Mouse (Mus musculus): Measurements from ENCODE around the gene Wdr46. TPM values are rescaled to one million over a fixed set of nuclear protein-coding genes. Genes with fewer than 3 reads are reported as not detected.

Wdr46 gene
- 1.1 TPM for polyA plus RNA-seq (2014; fragmentation: Illumina TruSeq; extraction: RNeasy Lipid Tissue Mini Kit (QIAGEN cat#74804); ENCODE audit: low read depth, low replicate concordance)

GRCm38 (mm10) chr17:33940206-33940805 is at the start of gene Wdr46, which contains the start of gene Pfdn6:
Wdr46 (plus strand) TSS chr17:33940660.
Pfdn6 (minus strand) TSS chr17:33940343.

GRCm38 (mm10) chr17:33904835-33905234 is 35.6 kb upstream of the Wdr46 start, which contains the start of gene Platr17:
Platr17 (plus strand) TSS chr17:33905135.

GRCm38 (mm10) chr17:33909077-33909868 is 31.2 kb upstream of the Wdr46 start, which contains the start of gene Daxx:
Daxx (plus strand) TSS chr17:33909414.

GRCm38 (mm10) chr17:33915671-33916250 is 24.7 kb upstream of the Wdr46 start, which contains the start of the genes Tapbp and Zbtb22:
Tapbp (plus strand) TSS chr17:33915899.
Zbtb22 (plus strand) TSS chr17:33915904.

GRCm38 (mm10) chr17:33929371-33930279 is 10.8 kb upstream of the Wdr46 start, which contains the start of gene Rgl2:
Rgl2 (plus strand) TSS chr17:33929543.

GRCm38 (mm10) chr17:33951021-33951946 is 10.8 kb downstream of the Wdr46 start, which contains the start of gene B3galt4:
B3galt4 (minus strand) TSS chr17:33951488.

GRCm38 (mm10) chr17:33955555-33956214 is 15.2 kb downstream of the Wdr46 start, which contains the start of the genes Vps52 and Rps18:
Vps52 (plus strand) TSS chr17:33955812.
Rps18 (minus strand) TSS chr17:33956001.

Other genes with a start within 250 kb of the Wdr46 start
- gene March2, start 222.0 kb upstream of the Wdr46 start, polyA plus RNA-seq (2014; fragmentation: Illumina TruSeq; extraction: RNeasy Lipid Tissue Mini Kit (QIAGEN cat#74804); ENCODE audit: low read depth, low replicate concordance) = 17.2 TPM
- gene Rab11b, start 180.1 kb upstream of the Wdr46 start, polyA plus RNA-seq (2014; fragmentation: Illumina TruSeq; extraction: RNeasy Lipid Tissue Mini Kit (QIAGEN cat#74804); ENCODE audit: low read depth, low replicate concordance) = 8.2 TPM
- 0.36 TPM for gene Angptl4, start 158.8 kb upstream of the Wdr46 start, polyA plus RNA-seq (2014; fragmentation: Illumina TruSeq; extraction: RNeasy Lipid Tissue Mini Kit (QIAGEN cat#74804); ENCODE audit: low read depth, low replicate concordance)
- gene Kank3, start 130.1 kb upstream of the Wdr46 start, polyA plus RNA-seq (2014; fragmentation: Illumina TruSeq; extraction: RNeasy Lipid Tissue Mini Kit (QIAGEN cat#74804); ENCODE audit: low read depth, low replicate concordance) = 15.3 TPM
- 54.7 TPM for gene Rps28, start 116.1 kb upstream of the Wdr46 start, polyA plus RNA-seq (2014; fragmentation: Illumina TruSeq; extraction: RNeasy Lipid Tissue Mini Kit (QIAGEN cat#74804); ENCODE audit: low read depth, low replicate concordance)
- gene Ndufa7, start 116.1 kb upstream of the Wdr46 start, polyA plus RNA-seq (2014; fragmentation: Illumina TruSeq; extraction: RNeasy Lipid Tissue Mini Kit (QIAGEN cat#74804); ENCODE audit: low read depth, low replicate concordance) = 19.3 TPM
- gene Cd320, start 97.6 kb upstream of the Wdr46 start, polyA plus RNA-seq (2014; fragmentation: Illumina TruSeq; extraction: RNeasy Lipid Tissue Mini Kit (QIAGEN cat#74804); ENCODE audit: low read depth, low replicate concordance) = 36.7 TPM
- gene Gm7029, start 66.8 kb upstream of the Wdr46 start, polyA plus RNA-seq (2014; fragmentation: Illumina TruSeq; extraction: RNeasy Lipid Tissue Mini Kit (QIAGEN cat#74804); ENCODE audit: low read depth, low replicate concordance) = not detected
- 3.2 TPM for gene Kifc1, start 50.0 kb upstream of the Wdr46 start, polyA plus RNA-seq (2014; fragmentation: Illumina TruSeq; extraction: RNeasy Lipid Tissue Mini Kit (QIAGEN cat#74804); ENCODE audit: low read depth, low replicate concordance)
- 0.48 TPM for gene Platr17, start 35.5 kb upstream of the Wdr46 start, polyA plus RNA-seq (2014; fragmentation: Illumina TruSeq; extraction: RNeasy Lipid Tissue Mini Kit (QIAGEN cat#74804); ENCODE audit: low read depth, low replicate concordance)
- gene Daxx, start 31.2 kb upstream of the Wdr46 start, polyA plus RNA-seq (2014; fragmentation: Illumina TruSeq; extraction: RNeasy Lipid Tissue Mini Kit (QIAGEN cat#74804); ENCODE audit: low read depth, low replicate concordance) = 31.5 TPM
- gene Tapbp, start 24.8 kb upstream of the Wdr46 start, polyA plus RNA-seq (2014; fragmentation: Illumina TruSeq; extraction: RNeasy Lipid Tissue Mini Kit (QIAGEN cat#74804); ENCODE audit: low read depth, low replicate concordance) = 25.5 TPM
- gene Zbtb22, start 24.8 kb upstream of the Wdr46 start, polyA plus RNA-seq (2014; fragmentation: Illumina TruSeq; extraction: RNeasy Lipid Tissue Mini Kit (QIAGEN cat#74804); ENCODE audit: low read depth, low replicate concordance) = 3.0 TPM
- gene Rgl2, start 11.1 kb upstream of the Wdr46 start, polyA plus RNA-seq (2014; fragmentation: Illumina TruSeq; extraction: RNeasy Lipid Tissue Mini Kit (QIAGEN cat#74804); ENCODE audit: low read depth, low replicate concordance) = 6.7 TPM
- 14.6 TPM for gene Pfdn6, start 317 bp upstream of the Wdr46 start, polyA plus RNA-seq (2014; fragmentation: Illumina TruSeq; extraction: RNeasy Lipid Tissue Mini Kit (QIAGEN cat#74804); ENCODE audit: low read depth, low replicate concordance)
- 0.25 TPM for gene B3galt4, start 10.8 kb downstream of the Wdr46 start, polyA plus RNA-seq (2014; fragmentation: Illumina TruSeq; extraction: RNeasy Lipid Tissue Mini Kit (QIAGEN cat#74804); ENCODE audit: low read depth, low replicate concordance)
- 6.9 TPM for gene Vps52, start 15.2 kb downstream of the Wdr46 start, polyA plus RNA-seq (2014; fragmentation: Illumina TruSeq; extraction: RNeasy Lipid Tissue Mini Kit (QIAGEN cat#74804); ENCODE audit: low read depth, low replicate concordance)
- gene Rps18, start 15.3 kb downstream of the Wdr46 start, polyA plus RNA-seq (2014; fragmentation: Illumina TruSeq; extraction: RNeasy Lipid Tissue Mini Kit (QIAGEN cat#74804); ENCODE audit: low read depth, low replicate concordance) = 19.7 TPM
- gene H2-K1, start 59.7 kb downstream of the Wdr46 start, polyA plus RNA-seq (2014; fragmentation: Illumina TruSeq; extraction: RNeasy Lipid Tissue Mini Kit (QIAGEN cat#74804); ENCODE audit: low read depth, low replicate concordance) = 48.0 TPM
- 1.3 TPM for gene Ring1, start 84.0 kb downstream of the Wdr46 start, polyA plus RNA-seq (2014; fragmentation: Illumina TruSeq; extraction: RNeasy Lipid Tissue Mini Kit (QIAGEN cat#74804); ENCODE audit: low read depth, low replicate concordance)
- gene H2-Ke6, start 87.4 kb downstream of the Wdr46 start, polyA plus RNA-seq (2014; fragmentation: Illumina TruSeq; extraction: RNeasy Lipid Tissue Mini Kit (QIAGEN cat#74804); ENCODE audit: low read depth, low replicate concordance) = 2.2 TPM
- 0.11 TPM for gene Slc39a7, start 91.0 kb downstream of the Wdr46 start, polyA plus RNA-seq (2014; fragmentation: Illumina TruSeq; extraction: RNeasy Lipid Tissue Mini Kit (QIAGEN cat#74804); ENCODE audit: low read depth, low replicate concordance)
- 0.55 TPM for gene Rxrb, start 91.2 kb downstream of the Wdr46 start, polyA plus RNA-seq (2014; fragmentation: Illumina TruSeq; extraction: RNeasy Lipid Tissue Mini Kit (QIAGEN cat#74804); ENCODE audit: low read depth, low replicate concordance)
- 0.07 TPM for gene Col11a2, start 98.8 kb downstream of the Wdr46 start, polyA plus RNA-seq (2014; fragmentation: Illumina TruSeq; extraction: RNeasy Lipid Tissue Mini Kit (QIAGEN cat#74804); ENCODE audit: low read depth, low replicate concordance)
- gene H2-Oa, start 151.7 kb downstream of the Wdr46 start, polyA plus RNA-seq (2014; fragmentation: Illumina TruSeq; extraction: RNeasy Lipid Tissue Mini Kit (QIAGEN cat#74804); ENCODE audit: low read depth, low replicate concordance) = not detected
- 1.9 TPM for gene H2-DMa, start 178.9 kb downstream of the Wdr46 start, polyA plus RNA-seq (2014; fragmentation: Illumina TruSeq; extraction: RNeasy Lipid Tissue Mini Kit (QIAGEN cat#74804); ENCODE audit: low read depth, low replicate concordance)
- 414 TPM for gene Brd2, start 182.0 kb downstream of the Wdr46 start, polyA plus RNA-seq (2014; fragmentation: Illumina TruSeq; extraction: RNeasy Lipid Tissue Mini Kit (QIAGEN cat#74804); ENCODE audit: low read depth, low replicate concordance)
- not detected for gene H2-DMb2, start 202.6 kb downstream of the Wdr46 start, polyA plus RNA-seq (2014; fragmentation: Illumina TruSeq; extraction: RNeasy Lipid Tissue Mini Kit (QIAGEN cat#74804); ENCODE audit: low read depth, low replicate concordance)
- gene H2-DMb1, start 212.4 kb downstream of the Wdr46 start, polyA plus RNA-seq (2014; fragmentation: Illumina TruSeq; extraction: RNeasy Lipid Tissue Mini Kit (QIAGEN cat#74804); ENCODE audit: low read depth, low replicate concordance) = 4.0 TPM
- 0.25 TPM for gene Tap1, start 246.9 kb downstream of the Wdr46 start, polyA plus RNA-seq (2014; fragmentation: Illumina TruSeq; extraction: RNeasy Lipid Tissue Mini Kit (QIAGEN cat#74804); ENCODE audit: low read depth, low replicate concordance)
- gene Psmb9, start 247.1 kb downstream of the Wdr46 start, polyA plus RNA-seq (2014; fragmentation: Illumina TruSeq; extraction: RNeasy Lipid Tissue Mini Kit (QIAGEN cat#74804); ENCODE audit: low read depth, low replicate concordance) = 1.2 TPM

All from testis, adult 10 weeks (tissue).